Mouse (Mus musculus) cerebellum, adult 11-12 months (tissue): ENCODE measurements around the gene Bcar1.

ENCODE experiments used
- DNase-seq: peaks from one replicate; pipeline ENCODE4 v3.0.0; 2022

The Bcar1 gene

GRCm38 (mm10) chr8:111676237-111676636 is 67.4 kb downstream of the Bcar1 start:
- DNase-seq: no peak

- no peak for DNase-seq
Measured at GRCm38 (mm10) chr8:111666751-111667150, 76.9 kb downstream of the Bcar1 start.

- DNase-seq: peak; percentile 63
Measured at GRCm38 (mm10) chr8:111662473-111662872, 81.1 kb downstream of the Bcar1 start.
